Mouse (Mus musculus) kidney, embryonic 15.5 days (tissue): Measurements from ENCODE around the gene G430095P16Rik. TPM values are rescaled to one million over a fixed set of nuclear protein-coding genes. Genes with fewer than 3 reads are reported as not detected.

Experiments used
- ATAC-seq: fragments of 200-750 bp; cut with Nextera tagmentation; replicated peaks from 2 replicates; pipeline ENCODE4 v1.8.0; 2017; ENCODE audit warnings: moderate TSS enrichment; ENCODE audit not compliant: low FRiP score
- H3K27ac ChIP-seq: fragments of 300-500 bp; sonication (generic); 2 replicates; pipeline ENCODE4 v1.5.1; 2015; ENCODE audit warnings: mild to moderate bottlenecking, inconsistent platforms
- H3K27me3 ChIP-seq: fragments of 300-500 bp; sonication (generic); 2 replicates; pipeline ENCODE4 v1.6.1; 2015; ENCODE audit warnings: inconsistent platforms
- H3K36me3 ChIP-seq: fragments of 300-500 bp; sonication (generic); 2 replicates; pipeline ENCODE4 v1.6.1; 2015; ENCODE audit warnings: inconsistent platforms
- H3K4me1 ChIP-seq: fragments of 300-500 bp; sonication (generic); 2 replicates; pipeline ENCODE4 v1.6.1; 2015; ENCODE audit warnings: inconsistent platforms
- H3K4me2 ChIP-seq: fragments of 300-500 bp; sonication (generic); 2 replicates; pipeline ENCODE4 v1.6.1; 2015; ENCODE audit warnings: moderate library complexity, mild to moderate bottlenecking, inconsistent platforms
- H3K4me3 ChIP-seq: fragments of 300-500 bp; sonication (generic); replicated peaks from 2 replicates; pipeline ENCODE4 v1.5.1; 2015; ENCODE audit warnings: mild to moderate bottlenecking, inconsistent platforms
- H3K9ac ChIP-seq: fragments of 300-500 bp; sonication (generic); 2 replicates; pipeline ENCODE4 v1.6.1; 2015; ENCODE audit warnings: mild to moderate bottlenecking, inconsistent platforms
- H3K9me3 ChIP-seq: fragments of 300-500 bp; sonication (generic); replicated peaks from 2 replicates; pipeline ENCODE4 v1.6.1; 2016; ENCODE audit warnings: inconsistent platforms
- WGBS: fragments of 180-500 bp; shearing (Covaris S2); methylation state at CpG from one replicate; pipeline ENCODE4 v1.1.7; 2015; ENCODE audit warnings: mixed read lengths; 5-methylcytosine and 5-hydroxymethylcytosine counted together
- polyA plus RNA-seq: library from polyadenylated mRNA; unstranded; fragments of >200 nt; fragmentation: Nextera tagmentation; extraction: Ambion mirVana; gene quantifications from 2 replicates; pipeline ENCODE4 v1.2.1, GENCODE M21; 2015

The G430095P16Rik gene
- polyA plus RNA-seq, 1 experiment from 2014 or later = 2.3 TPM

GRCm38 (mm10) chr8:84704867-84705831, 17.7 kb upstream of the G430095P16Rik start:
- H3K36me3 ChIP-seq = no peaks in the 10 kb centered on the region
- WGBS = 3% methylated on average over 59 of the region's 61 CpGs
- peaks cover 73% of the 10 kb centered on the region for H3K4me1 ChIP-seq
- peak overlapping the region; percentile 60 for H3K4me2 ChIP-seq
- H3K27ac ChIP-seq = peak overlapping the region; percentile 45; the same call in 1 of the 2 replicates
- peaks cover 84% of the 10 kb centered on the region for H3K27me3 ChIP-seq
- H3K9me3 ChIP-seq = no peaks in the 10 kb centered on the region
- peak overlapping the region; percentile 36 for H3K4me3 ChIP-seq
- 0 out of 2 replicates have a peak overlapping the region, but pooled peaks have one; percentile 29 for H3K9ac ChIP-seq
- ATAC-seq = no peak

GRCm38 (mm10) chr8:84705960-84706359, 16.8 kb upstream of the G430095P16Rik start:
- Histone ChIP-seq H3K27ac (no peak overlapping the region), H3K4me1 (peaks cover 72% of the 10 kb centered on the region), H3K9me3 (no peaks in the 10 kb centered on the region), H3K4me3 (peak overlapping the region; percentile 36), H3K36me3 (no peaks in the 10 kb centered on the region), H3K4me2 (peak overlapping the region; percentile 60), H3K27me3 (peaks cover 90% of the 10 kb centered on the region), H3K9ac (no peak overlapping the region)
- no peak for ATAC-seq
- 8% methylated on average over 12 of the region's 12 CpGs for WGBS

GRCm38 (mm10) chr8:84706610-84707266, 16.1 kb upstream of the G430095P16Rik start:
- peaks cover 72% of the 10 kb centered on the region for H3K4me1 ChIP-seq
- no peaks in the 10 kb centered on the region for H3K36me3 ChIP-seq
- H3K27ac ChIP-seq = peak overlapping the region; percentile 60
- H3K9me3 ChIP-seq = no peaks in the 10 kb centered on the region
- no peak for ATAC-seq
- H3K9ac ChIP-seq = peak overlapping the region; percentile 26; the same call in 1 of the 2 replicates
- peaks cover 87% of the 10 kb centered on the region for H3K27me3 ChIP-seq
- WGBS = 5% methylated on average over 45 of the region's 45 CpGs
- peak overlapping the region; percentile 32 for H3K4me3 ChIP-seq
- H3K4me2 ChIP-seq = peak overlapping the region; percentile 52

GRCm38 (mm10) chr8:84707267-84707883, 15.4 kb upstream of the G430095P16Rik start:
- Histone ChIP-seq H3K36me3 (no peaks in the 10 kb centered on the region), H3K4me3 (peak overlapping the region; percentile 32), H3K4me2 (peak overlapping the region; percentile 52), H3K27ac (peak overlapping the region; percentile 60), H3K4me1 (peaks cover 75% of the 10 kb centered on the region), H3K9me3 (no peaks in the 10 kb centered on the region), H3K27me3 (peaks cover 80% of the 10 kb centered on the region), H3K9ac (peak overlapping the region; percentile 26; the same call in 1 of the 2 replicates)
- 11% methylated on average over 22 of the region's 22 CpGs for WGBS
- no peak for ATAC-seq

GRCm38 (mm10) chr8:84708071-84708541, 14.7 kb upstream of the G430095P16Rik start:
- Histone ChIP-seq H3K36me3 (no peaks in the 10 kb centered on the region), H3K4me2 (peak overlapping the region; percentile 52), H3K27me3 (peaks cover 76% of the 10 kb centered on the region), H3K4me3 (peak overlapping the region; percentile 32), H3K27ac (peak overlapping the region; percentile 60), H3K9me3 (no peaks in the 10 kb centered on the region), H3K4me1 (peaks cover 82% of the 10 kb centered on the region), H3K9ac (0 out of 2 replicates have a peak overlapping the region, but pooled peaks have one; percentile 14)
- WGBS = 14% methylated on average over 15 of the region's 15 CpGs
- no peak for ATAC-seq

- no peak overlapping the region for H3K27ac ChIP-seq
- peaks cover 76% of the 10 kb centered on the region for H3K27me3 ChIP-seq
- H3K9ac ChIP-seq = no peak overlapping the region
- H3K9me3 ChIP-seq = no peaks in the 10 kb centered on the region
- H3K36me3 ChIP-seq = no peaks in the 10 kb centered on the region
- no peak overlapping the region for H3K4me3 ChIP-seq
- 12% methylated on average over 12 of the region's 12 CpGs for WGBS
- ATAC-seq = peak; percentile 41
- peaks cover 85% of the 10 kb centered on the region for H3K4me1 ChIP-seq
- no peak overlapping the region for H3K4me2 ChIP-seq
Measured at GRCm38 (mm10) chr8:84708774-84709475, 13.9 kb upstream of the G430095P16Rik start.

GRCm38 (mm10) chr8:84709931-84710330, 12.9 kb upstream of the G430095P16Rik start:
- Histone ChIP-seq H3K4me2 (no peak overlapping the region), H3K9me3 (no peaks in the 10 kb centered on the region), H3K9ac (no peak overlapping the region), H3K36me3 (no peaks in the 10 kb centered on the region), H3K4me3 (no peak overlapping the region), H3K4me1 (peaks cover 85% of the 10 kb centered on the region), H3K27me3 (peaks cover 76% of the 10 kb centered on the region), H3K27ac (no peak overlapping the region)
- 82% methylated on average over 1 of the region's 1 CpGs for WGBS
- ATAC-seq = no peak

- Histone ChIP-seq H3K9ac (0 out of 2 replicates have a peak overlapping the region, but pooled peaks have one; percentile 5), H3K36me3 (no peaks in the 10 kb centered on the region), H3K4me3 (no peak overlapping the region), H3K4me1 (peaks cover 83% of the 10 kb centered on the region), H3K4me2 (no peak overlapping the region), H3K27ac (peak overlapping the region; percentile 90), H3K27me3 (peaks cover 73% of the 10 kb centered on the region), H3K9me3 (no peaks in the 10 kb centered on the region)
- WGBS = 49% methylated on average over 3 of the region's 3 CpGs
- ATAC-seq = no peak
Measured at GRCm38 (mm10) chr8:84711312-84711711, 11.5 kb upstream of the G430095P16Rik start.

- Histone ChIP-seq H3K9ac (0 out of 2 replicates have a peak overlapping the region, but pooled peaks have one; percentile 5), H3K4me1 (peaks cover 75% of the 10 kb centered on the region)
Measured at GRCm38 (mm10) chr8:84711933-84712758, 10.7 kb upstream of the G430095P16Rik start.

GRCm38 (mm10) chr8:84712759-84713120, 10.1 kb upstream of the G430095P16Rik start:
- 21% methylated on average over 3 of the region's 3 CpGs for WGBS
- Histone ChIP-seq H3K27me3 (peaks cover 72% of the 10 kb centered on the region), H3K4me1 (peaks cover 69% of the 10 kb centered on the region), H3K4me3 (no peak overlapping the region), H3K4me2 (peak overlapping the region; percentile 12; the same call in 1 of the 2 replicates), H3K36me3 (peaks cover 10% of the 10 kb centered on the region; the same call in 1 of the 2 replicates), H3K27ac (peak overlapping the region; percentile 90), H3K9me3 (no peaks in the 10 kb centered on the region), H3K9ac (no peak overlapping the region)
- no peak for ATAC-seq

More at GRCm38 (mm10) chr8:84711933-84712758, 10.7 kb upstream of the G430095P16Rik start:
- no peak overlapping the region for H3K4me3 ChIP-seq
- peak overlapping the region; percentile 38 for H3K4me2 ChIP-seq
- peaks cover 72% of the 10 kb centered on the region for H3K27me3 ChIP-seq
- H3K27ac ChIP-seq = peak overlapping the region; percentile 90
- no peaks in the 10 kb centered on the region for H3K9me3 ChIP-seq
- ATAC-seq = peak; percentile 72
- peaks cover 4% of the 10 kb centered on the region; the same call in 1 of the 2 replicates for H3K36me3 ChIP-seq
- 17% methylated on average over 11 of the region's 11 CpGs for WGBS
